Mouse (Mus musculus) CH12.LX (cell line): ENCODE data around the gene Map3k20. TPM values are rescaled to one million over a fixed set of nuclear protein-coding genes. Genes with fewer than 3 reads are reported as not detected.

Experiments
- DNase-seq: peaks from one replicate; pipeline ENCODE4 v3.0.0-alpha.2; 2013; ENCODE audit errors: extremely low read depth
- H3K27ac ChIP-seq: 2 replicates; pipeline ENCODE4 v1.5.1; 2012; ENCODE audit warnings: low read depth, mild to moderate bottlenecking, control low read depth, moderate library complexity; ENCODE audit not compliant: insufficient read depth
- H3K27me3 ChIP-seq: replicated peaks from 2 replicates; pipeline ENCODE3; 2012; ENCODE audit warnings: inconsistent platforms
- H3K36me3 ChIP-seq, 2 experiments: replicated peaks in 1 of 2; 2 replicates each; pipeline versions ENCODE3 to v1.6.1; 2012; ENCODE audit warnings: inconsistent platforms in 1 of 2, low read length in 1 of 2, mild to moderate bottlenecking in 1 of 2, mixed read lengths in 1 of 2, moderate library complexity in 1 of 2; ENCODE audit not compliant: control insufficient read depth in 1 of 2, insufficient read depth in 1 of 2
- H3K4me1 ChIP-seq, 2 experiments: 2 replicates each; pipeline ENCODE4 v1.6.1; 2012; ENCODE audit warnings: inconsistent platforms in 1 of 2, moderate library complexity in 1 of 2; ENCODE audit not compliant: insufficient read depth in 2 of 2, control insufficient read depth in 1 of 2
- H3K4me2 ChIP-seq: 2 replicates; pipeline ENCODE4 v1.6.1; 2012; ENCODE audit warnings: low read depth, mild to moderate bottlenecking, control low read depth; ENCODE audit not compliant: poor library complexity, insufficient read depth, severe bottlenecking
- H3K4me3 ChIP-seq, 3 experiments: fragments of 150-350 bp in 1 of 3; sonication (generic) in 1 of 3; replicated peaks in 1 of 3; 2 replicates each; pipeline versions ENCODE3 to v1.5.1; 2011 to 2012; ENCODE audit warnings: low read depth in 2 of 3, low read length in 2 of 3, mild to moderate bottlenecking in 2 of 3, moderate library complexity in 2 of 3, control low read depth in 1 of 3, improper control_type of control experiment in 1 of 3, inconsistent platforms in 1 of 3, mixed read lengths in 1 of 3; ENCODE audit not compliant: poor library complexity in 1 of 3
- H3K79me2 ChIP-seq: replicated peaks from 2 replicates; pipeline ENCODE4 v1.6.1; 2012; ENCODE audit warnings: mild to moderate bottlenecking, moderate library complexity; ENCODE audit not compliant: control insufficient read depth, poor library complexity, insufficient read depth, severe bottlenecking; ENCODE audit errors: extremely low read depth
- H3K9ac ChIP-seq: 2 replicates; pipeline ENCODE4 v1.6.1; 2012; ENCODE audit warnings: low read depth, mild to moderate bottlenecking, control low read depth, moderate library complexity; ENCODE audit not compliant: insufficient read depth
- H3K9me3 ChIP-seq: replicated peaks from 2 replicates; pipeline ENCODE3; 2012; ENCODE audit warnings: low read length, inconsistent platforms, mixed read lengths
- BHLHE40 ChIP-seq: IDR thresholded peaks from 2 replicates; pipeline ENCODE4 v1.6.1; 2011; ENCODE audit warnings: mild to moderate bottlenecking, low read depth, low read length, improper control_type of control experiment
- CHD1 ChIP-seq: IDR thresholded peaks from 2 replicates; pipeline ENCODE4 v1.6.1; 2012; ENCODE audit warnings: low read depth, low read length, improper control_type of control experiment, inconsistent platforms
- E2F4 ChIP-seq: IDR thresholded peaks from 2 replicates; pipeline ENCODE4 v1.6.1; 2011; ENCODE audit warnings: low read depth, low read length, improper control_type of control experiment; ENCODE audit not compliant: insufficient replicate concordance
- EP300 ChIP-seq: IDR thresholded peaks from 2 replicates; pipeline ENCODE4 v1.6.1; 2011; ENCODE audit warnings: low read length, improper control_type of control experiment
- JUND ChIP-seq: conservative IDR thresholded peaks from 2 replicates; pipeline ENCODE4 v1.6.1; 2011; ENCODE audit warnings: low read depth, low read length, improper control_type of control experiment
- MAFK ChIP-seq: IDR thresholded peaks from 2 replicates; pipeline ENCODE4 v1.6.1; 2011; ENCODE audit warnings: low read length, improper control_type of control experiment; ENCODE audit not compliant: insufficient replicate concordance
- MAX ChIP-seq: IDR thresholded peaks from 2 replicates; pipeline ENCODE4 v1.6.1; 2011; ENCODE audit warnings: low read length, improper control_type of control experiment
- MAZ ChIP-seq: IDR thresholded peaks from 2 replicates; pipeline ENCODE4 v1.6.1; 2012; ENCODE audit warnings: low read depth, mild to moderate bottlenecking, inconsistent platforms, low read length, improper control_type of control experiment, moderate library complexity
- MEF2A ChIP-seq: IDR thresholded peaks from 2 replicates; pipeline ENCODE4 v1.6.1; 2014; ENCODE audit warnings: low read depth, mild to moderate bottlenecking, inconsistent platforms, low read length, improper control_type of control experiment, borderline replicate concordance
- MYC ChIP-seq: IDR thresholded peaks from 2 replicates; pipeline ENCODE4 v1.6.1; 2011; ENCODE audit warnings: low read depth, mild to moderate bottlenecking, improper control_type of control experiment, low read length
- POLR2A ChIP-seq: IDR thresholded peaks from 2 replicates; pipeline ENCODE4 v1.6.1; 2011; ENCODE audit warnings: low read depth, mild to moderate bottlenecking, improper control_type of control experiment, low read length
- POLR2AphosphoS2 ChIP-seq: IDR thresholded peaks from 2 replicates; pipeline ENCODE4 v1.6.1; 2011; ENCODE audit warnings: low read depth, low read length, improper control_type of control experiment
- RAD21 ChIP-seq: IDR thresholded peaks from 2 replicates; pipeline ENCODE4 v1.6.1; 2011; ENCODE audit warnings: low read depth, mild to moderate bottlenecking, low read length, improper control_type of control experiment, moderate library complexity
- SIN3A ChIP-seq: IDR thresholded peaks from 2 replicates; pipeline ENCODE4 v1.6.1; 2012; ENCODE audit warnings: low read length, improper control_type of control experiment, inconsistent platforms
- SMC3 ChIP-seq: IDR thresholded peaks from 2 replicates; pipeline ENCODE4 v1.6.1; 2011; ENCODE audit warnings: low read depth, low read length, improper control_type of control experiment
- TBP ChIP-seq: conservative IDR thresholded peaks from 2 replicates; pipeline ENCODE4 v1.6.1; 2011; ENCODE audit warnings: low read depth, low read length, improper control_type of control experiment
- TCF12 ChIP-seq: IDR thresholded peaks from 2 replicates; pipeline ENCODE4 v1.6.1; 2014; ENCODE audit warnings: low read depth, mild to moderate bottlenecking, inconsistent platforms, low read length, improper control_type of control experiment
- USF1 ChIP-seq: IDR thresholded peaks from 2 replicates; pipeline ENCODE4 v1.6.1; 2014; ENCODE audit warnings: low read depth, mild to moderate bottlenecking, inconsistent platforms, low read length, improper control_type of control experiment
- USF2 ChIP-seq: conservative IDR thresholded peaks from 2 replicates; pipeline ENCODE4 v1.6.1; 2011; ENCODE audit warnings: low read depth, low read length, improper control_type of control experiment
- ZKSCAN1 ChIP-seq: IDR thresholded peaks from 2 replicates; pipeline ENCODE4 v1.6.1; 2012; ENCODE audit warnings: low read depth, inconsistent platforms, low read length, improper control_type of control experiment, borderline replicate concordance
- ZNF384 ChIP-seq: IDR thresholded peaks from 2 replicates; pipeline ENCODE4 v1.6.1; 2012; ENCODE audit warnings: low read depth, low read length, improper control_type of control experiment, inconsistent platforms
- dilution Hi-C: fragments of 300-500 bp; cut with MboI; formaldehyde crosslinking; loops from 2 replicates; pipeline ENCODE4 v1.14.3; 2020; ENCODE audit warnings: low sequenced_read_pairs; ENCODE audit not compliant: extremely low pct_unique_long_range_greater_than_20kb, extremely low pct_ligation_motif_present
- in situ Hi-C: fragments of 300-500 bp; cut with MboI; formaldehyde crosslinking; loops from 3 replicates; pipeline ENCODE4 v1.14.3; 2019; ENCODE audit warnings: low sequenced_read_pairs, low pct_ligation_motif_present, low pct_unique_long_range_greater_than_20kb, mixed read lengths
- polyA plus RNA-seq: library from polyadenylated mRNA; unstranded; fragments of >175 nt; gene quantifications from 2 replicates; pipeline ENCODE4 v1.2.1, GENCODE M21; 2012; ENCODE audit warnings: low read depth; ENCODE audit not compliant: insufficient read length
- total RNA-seq, 2 experiments: library from RNA; depleted of rRNA; stranded (reverse); fragments of 300-350 nt in 1 of 2; fragments of >200 nt in 1 of 2; gene quantifications; 2 replicates each; pipeline ENCODE4 v1.2.3; 2012 to 2014

The Map3k20 gene
- total and polyA plus RNA-seq, 3 experiments = 4.1 to 6.6 (median 6.1) TPM

DNA sequence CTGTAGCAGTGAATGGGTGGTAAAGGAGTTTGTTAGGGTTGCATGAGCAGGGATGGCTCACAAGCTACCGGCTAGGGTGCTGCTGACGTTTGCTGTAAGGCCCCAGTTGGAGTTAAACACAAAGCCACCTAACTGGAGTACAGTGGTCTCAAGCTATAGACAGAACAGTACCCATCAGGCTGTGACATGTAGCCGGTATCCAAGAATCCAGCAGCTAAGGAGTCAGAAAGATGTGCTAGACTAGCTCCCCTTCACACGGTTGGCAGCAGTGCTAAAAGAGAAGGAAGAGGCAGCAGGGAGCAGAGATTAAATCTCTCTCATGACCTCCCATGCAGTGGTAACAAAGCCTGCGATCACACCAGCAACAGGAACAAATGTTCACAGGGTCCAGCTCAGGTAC lies 36.2 kb downstream of the Map3k20 start:
- dilution Hi-C loops (no loop called here), in situ Hi-C loops (no loop called here)
- Histone ChIP-seq H3K9me3 (no peaks in the 10 kb centered on the region), H3K9ac (no peak overlapping the region), H3K4me1 (peaks cover 6 to 13% of the 10 kb centered on the region in 2 experiments; a peak in 3 of 4 replicates), H3K4me3 (no peak overlapping the region), H3K27me3 (no peaks in the 10 kb centered on the region), H3K79me2 (no peaks in the 10 kb centered on the region), H3K36me3 (peaks cover 0 to 4% of the 10 kb centered on the region in 2 experiments), H3K27ac (no peak overlapping the region), H3K4me2 (no peak overlapping the region)
- TF ChIP-seq USF2 (no peak), EP300 (no peak), BHLHE40 (no peak), POLR2A (no peak), MEF2A (no peak), ZNF384 (no peak), MYC (no peak), CHD1 (no peak), RAD21 (no peak), TBP (no peak), JUND (no peak), SMC3 (no peak)
- no peak for DNase-seq

- DNase-seq = no peak
- Histone ChIP-seq H3K79me2 (no peaks in the 10 kb centered on the region), H3K4me1 (peaks cover 2 to 5% of the 10 kb centered on the region in 2 experiments; a peak in 1 of 4 replicates), H3K9ac (no peak overlapping the region), H3K27ac (no peak overlapping the region)
- TF ChIP-seq USF2 (no peak), RAD21 (no peak), ZNF384 (no peak), POLR2AphosphoS2 (no peak), MAZ (no peak), E2F4 (no peak), MAX (no peak), ZKSCAN1 (no peak), MAFK (no peak), TCF12 (no peak), CHD1 (no peak), USF1 (no peak), SIN3A (no peak), EP300 (no peak)
- TF ChIP-seq, all 38 proteins: peak for 0
- dilution Hi-C loops (no loop called here), in situ Hi-C loops (no loop called here)
- H3K4me2 ChIP-seq = peak overlapping the region; percentile 22; the same call in 1 of the 2 replicates
- H3K9me3 ChIP-seq = no peaks in the 10 kb centered on the region
- H3K27me3 ChIP-seq = no peaks in the 10 kb centered on the region
- H3K36me3 ChIP-seq = peaks cover 0 to 4% of the 10 kb centered on the region in 2 experiments
- no peak overlapping the region for H3K4me3 ChIP-seq
These were observed 37.4 kb downstream of the Map3k20 start for GRCm38 (mm10) chr2:72322681-72323353.
